Mouse (Mus musculus) ES-E14 (cell line): ENCODE data around the gene Apbb2.

Experiments used
- MAFK ChIP-seq: IDR thresholded peaks from 2 replicates; pipeline ENCODE4 v1.6.1; 2014; ENCODE audit warnings: mild to moderate bottlenecking, low read depth, low read length, inconsistent platforms; ENCODE audit not compliant: insufficient read depth
- ZC3H11A ChIP-seq: IDR thresholded peaks from 2 replicates; pipeline ENCODE4 v1.6.1; 2012; ENCODE audit warnings: low read depth, mild to moderate bottlenecking, inconsistent platforms, low read length, borderline replicate concordance
- ZNF384 ChIP-seq: IDR thresholded peaks from 2 replicates; pipeline ENCODE4 v1.6.1; 2012; ENCODE audit warnings: low read depth, low read length, inconsistent platforms

DNA sequence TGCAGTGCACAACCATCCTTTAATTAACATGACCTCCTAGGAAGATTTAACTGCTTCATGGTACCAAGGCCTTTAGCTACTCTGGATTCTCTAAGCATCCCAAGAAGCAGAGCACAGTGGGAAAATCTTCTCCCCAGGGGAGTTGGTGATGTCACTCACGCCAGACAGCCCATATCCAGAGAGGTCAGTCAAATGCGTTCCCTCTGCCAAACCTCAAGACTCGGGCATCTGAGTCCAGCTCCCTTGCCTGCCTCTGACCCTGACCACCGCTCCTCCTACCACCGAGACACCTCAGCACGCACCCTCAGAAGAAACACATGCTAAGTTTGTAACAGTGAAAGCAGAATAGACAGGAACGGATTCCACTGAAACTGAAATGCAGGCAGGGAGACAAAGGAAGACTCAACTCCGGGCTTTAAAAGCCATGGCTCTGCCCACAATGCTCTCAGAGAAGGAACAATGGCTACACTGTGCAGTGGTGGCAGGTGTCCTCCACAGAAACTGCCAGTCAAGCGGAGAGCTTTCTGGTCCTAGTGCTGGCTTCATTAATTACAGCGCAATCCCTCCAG lies 72.9 kb downstream of the Apbb2 start:
- TF ChIP-seq MAFK, result no peak
- TF ChIP-seq ZC3H11A, result no peak
- no peak for TF ChIP-seq ZNF384
